Mouse (Mus musculus): ENCODE results near the gene Fmnl3.
A peak's percentile ranks its signal among the peaks of the same experiment; 100 is the strongest.

Gene Fmnl3

GRCm38 (mm10) chr15:99370259-99370691 lies at the start of gene Fmnl3:
TSS of gene Fmnl3 (minus strand) at chr15:99370482.
- peak; percentile 95 for DNase-seq

DNA sequence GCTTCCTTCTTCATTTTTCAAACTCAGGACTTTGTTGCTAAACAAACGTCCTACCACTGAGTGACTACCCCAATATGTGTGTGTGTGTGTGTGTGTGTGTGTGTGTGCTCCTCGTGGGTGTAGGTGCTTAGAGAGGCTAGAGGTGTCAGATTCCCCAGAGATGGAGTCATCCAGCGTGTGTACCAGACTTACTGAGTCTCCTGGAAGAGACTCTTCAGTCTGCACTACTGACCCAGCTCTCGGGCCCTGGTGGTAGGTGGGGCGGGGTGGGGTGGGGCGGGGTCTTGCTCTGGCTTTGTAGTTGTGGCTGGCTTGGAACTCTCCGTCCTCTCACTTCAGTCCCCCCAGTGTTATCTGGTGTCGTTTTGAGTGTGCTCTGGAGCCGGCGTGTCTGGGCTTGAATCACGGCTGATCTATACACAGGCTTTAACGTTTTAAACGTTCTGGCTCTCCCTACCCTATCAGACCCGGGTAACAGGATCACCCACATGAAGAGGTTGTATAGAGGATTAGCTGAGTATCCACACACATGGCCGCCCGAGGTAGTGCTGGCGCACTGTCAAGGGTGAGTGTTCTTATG lies 47.5 kb upstream of the Fmnl3 start:
- no peak for DNase-seq

GRCm38 (mm10) chr15:99416957-99417356 lies 46.7 kb upstream of the Fmnl3 start:
- DNase-seq: no peak

- DNase-seq: peak; percentile 78
Observed at GRCm38 (mm10) chr15:99416348-99416882, 46.1 kb upstream of the Fmnl3 start.

GRCm38 (mm10) chr15:99415793-99416192 lies 45.5 kb upstream of the Fmnl3 start:
- DNase-seq: peak; percentile 60

- DNase-seq: no peak
Observed at GRCm38 (mm10) chr15:99411747-99412146, 41.5 kb upstream of the Fmnl3 start.

DNA sequence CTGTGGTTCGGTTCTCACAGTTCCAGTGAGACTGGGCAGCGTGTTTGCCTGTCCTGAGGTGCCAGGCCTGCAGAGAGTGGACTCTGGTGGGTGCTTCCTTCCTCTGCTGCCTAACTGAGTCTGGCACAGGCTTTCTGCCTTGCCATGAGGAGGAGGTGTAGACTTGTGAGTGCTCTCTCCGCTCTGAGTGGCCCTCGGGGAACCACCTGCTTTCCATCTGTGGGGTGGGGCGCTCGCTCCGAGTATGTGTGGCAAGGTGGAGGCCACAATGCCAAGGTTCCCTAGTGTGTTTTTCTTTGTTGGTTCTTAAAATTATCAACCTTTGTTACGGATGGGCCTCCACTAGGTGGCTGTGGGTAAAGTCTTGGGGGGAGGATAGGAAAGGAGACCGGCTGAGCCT lies 38.6 kb upstream of the Fmnl3 start:
- no peak for DNase-seq

GRCm38 (mm10) chr15:99406986-99407570 lies 36.8 kb upstream of the Fmnl3 start:
- DNase-seq: no peak

DNA sequence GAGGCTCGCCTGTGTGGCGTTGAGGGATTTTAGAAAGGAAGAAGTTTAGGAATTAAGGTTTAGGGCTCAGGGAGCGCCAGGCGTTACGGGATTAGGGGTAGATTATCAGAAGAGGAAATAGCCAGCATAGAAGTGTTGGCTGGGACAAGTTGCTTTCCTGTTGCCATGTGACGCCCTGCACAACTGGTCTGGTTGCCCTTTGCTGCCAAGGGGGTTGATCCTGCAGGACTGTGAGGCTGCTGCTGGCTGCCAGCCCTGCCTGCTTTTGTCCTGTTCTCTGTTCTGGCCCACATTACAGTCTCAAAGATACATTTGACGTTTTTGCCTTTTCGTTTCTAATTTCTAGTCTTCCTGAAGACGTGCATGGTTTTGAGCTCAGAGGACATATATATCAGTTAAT lies 34.9 kb upstream of the Fmnl3 start:
- no peak for DNase-seq

DNA sequence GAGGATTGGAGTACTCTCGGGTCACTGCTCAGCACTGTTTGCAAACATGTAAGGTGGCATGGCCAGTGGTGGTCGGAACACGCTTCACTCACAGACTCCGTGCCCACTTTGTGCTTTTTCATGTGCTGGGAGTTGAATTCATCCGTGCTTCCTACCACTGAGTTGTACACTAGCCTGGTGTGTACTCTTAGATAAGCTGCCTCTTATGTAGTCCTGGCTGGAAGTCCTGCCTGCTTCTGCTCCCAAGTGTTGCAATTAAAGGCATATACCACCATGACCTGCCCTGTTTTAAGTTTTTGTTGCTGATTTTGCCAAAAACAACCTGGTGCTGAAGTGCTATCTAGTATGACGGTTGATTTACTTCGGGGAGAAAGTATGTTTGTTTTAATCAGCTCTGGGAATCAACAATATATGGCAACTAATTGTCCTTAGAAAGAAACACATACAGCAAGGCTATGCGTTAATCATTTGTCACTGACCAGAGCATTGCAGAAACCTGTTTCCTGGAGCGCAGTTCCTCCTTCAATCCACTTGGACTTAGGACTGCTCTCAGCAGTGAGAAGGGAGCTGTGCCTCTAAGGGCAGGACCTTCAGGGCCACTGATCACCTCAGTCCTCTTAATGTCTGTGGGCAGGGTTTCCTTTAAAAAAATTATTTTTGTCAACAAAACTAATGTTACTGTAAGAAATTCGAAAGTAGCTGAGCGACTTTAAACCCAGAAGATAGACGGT lies 33.0 kb upstream of the Fmnl3 start:
- DNase-seq: no peak

GRCm38 (mm10) chr15:99400602-99401001 lies 30.3 kb upstream of the Fmnl3 start:
- no peak for DNase-seq

- DNase-seq: no peak
Observed at GRCm38 (mm10) chr15:99399503-99400245, 29.4 kb upstream of the Fmnl3 start.

GRCm38 (mm10) chr15:99397622-99398021 lies 27.3 kb upstream of the Fmnl3 start:
- DNase-seq: no peak

DNA sequence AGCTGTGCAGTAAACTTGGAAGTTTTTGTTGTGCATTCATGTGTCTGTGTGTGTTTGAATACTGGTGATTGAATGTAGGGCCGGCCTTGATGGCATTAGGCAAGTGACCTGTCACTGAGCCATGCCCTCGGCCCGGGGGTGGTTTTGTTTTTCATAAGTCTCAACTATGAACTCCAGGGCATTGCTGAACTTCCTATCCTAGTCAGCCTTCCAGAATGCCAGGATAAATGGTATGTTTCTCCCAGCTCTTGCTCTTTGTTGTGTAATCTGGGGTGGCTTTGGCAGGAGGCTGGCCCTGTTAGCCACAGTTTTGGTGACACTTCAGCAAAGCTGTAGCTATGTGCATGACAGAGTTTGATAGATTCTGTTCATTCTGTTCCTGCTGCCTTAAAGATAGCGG lies 26.6 kb upstream of the Fmnl3 start:
- no peak for DNase-seq

- DNase-seq: no peak
Observed at GRCm38 (mm10) chr15:99396462-99396861, 26.2 kb upstream of the Fmnl3 start.

GRCm38 (mm10) chr15:99393386-99394252 lies 23.3 kb upstream of the Fmnl3 start:
- peak; percentile 45 for DNase-seq

GRCm38 (mm10) chr15:99392486-99393385 lies 22.5 kb upstream of the Fmnl3 start, which contains the start of gene Tmbim6:
TSS of gene Tmbim6 (plus strand) at chr15:99392882.
- peak; percentile 99 for DNase-seq

- DNase-seq: no peak
Observed at GRCm38 (mm10) chr15:99391975-99392374, 21.7 kb upstream of the Fmnl3 start.

DNA sequence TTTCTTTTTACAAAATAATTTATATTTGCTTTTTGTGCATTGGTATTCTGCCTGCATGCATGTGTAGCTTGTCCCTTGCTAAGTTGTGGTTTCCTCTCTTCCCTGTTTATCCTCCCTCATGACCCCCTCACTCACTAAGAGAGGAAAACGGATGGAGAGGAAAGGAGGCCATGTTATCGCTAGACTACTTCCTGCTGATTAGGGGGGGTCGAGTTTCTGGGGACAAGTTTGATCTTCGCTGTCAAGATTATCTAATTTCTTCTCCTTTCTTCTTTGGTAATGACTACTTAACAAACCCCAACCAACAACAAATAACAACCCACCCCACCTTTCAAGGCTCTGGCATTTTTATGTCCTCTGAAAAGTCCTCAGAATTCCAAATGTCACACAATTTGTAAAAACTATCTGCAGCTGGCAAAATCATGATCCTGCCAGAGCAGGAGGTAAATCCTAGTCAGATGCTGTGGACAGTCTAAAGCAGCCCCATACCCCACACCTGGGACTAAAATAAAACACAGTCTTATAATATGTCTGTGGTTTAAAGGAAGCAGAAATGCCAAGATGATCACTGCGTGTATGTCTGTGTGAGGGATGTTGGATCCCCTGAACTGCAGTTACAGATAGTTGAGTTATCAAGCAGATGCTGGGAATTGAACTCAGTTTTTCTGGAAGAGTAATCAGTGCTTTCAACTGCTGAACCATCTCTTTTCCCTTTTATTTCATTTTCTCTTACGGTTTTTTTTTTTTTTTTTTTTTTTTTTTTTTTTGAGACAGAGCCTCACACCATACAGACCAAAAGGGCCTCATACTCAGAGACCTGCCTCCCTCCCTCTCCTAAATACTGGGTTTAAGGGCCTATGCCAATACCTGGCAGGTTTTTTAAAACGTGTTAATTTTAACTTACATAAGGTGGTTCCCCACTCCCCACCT lies 20.5 kb upstream of the Fmnl3 start:
- no peak for DNase-seq

- no peak for DNase-seq
Observed at GRCm38 (mm10) chr15:99387976-99388375, 17.7 kb upstream of the Fmnl3 start.
